Mouse (Mus musculus) myocyte (in vitro differentiated cells): ENCODE data around the gene Alg14.

Source experiments
- E2F4 ChIP-seq: IDR thresholded peaks from one replicate; pipeline ENCODE4 v1.6.1; 2011; ENCODE audit warnings: mild to moderate bottlenecking, control low read depth, moderate library complexity; ENCODE audit not compliant: insufficient read depth
- MYOD1 ChIP-seq, 3 experiments: IDR thresholded peaks; one replicate each; pipeline ENCODE4 v1.6.1; 2011; ENCODE audit warnings: control low read depth in 2 of 3, low read depth in 2 of 3, mild to moderate bottlenecking in 2 of 3, moderate library complexity in 1 of 3; ENCODE audit not compliant: insufficient read length in 2 of 3, control insufficient read depth in 1 of 3
- SRF ChIP-seq: IDR thresholded peaks from one replicate; pipeline ENCODE4 v1.6.1; 2011; ENCODE audit warnings: low read depth; ENCODE audit not compliant: control insufficient read depth, insufficient read length

GRCm38 (mm10) chr3:121272577-121272976 lies 19.0 kb upstream of the Alg14 start:
- TF ChIP-seq MYOD1 (IDR thresholded peaks at IDR 0.05; ENCODE audit: control insufficient read depth in 1 of 3, insufficient read length in 2 of 3, low read depth in 2 of 3) = no peak
- no peak for TF ChIP-seq SRF
- TF ChIP-seq E2F4 = no peak
